Mouse (Mus musculus): ENCODE data around the gene Spem2.

DNA sequence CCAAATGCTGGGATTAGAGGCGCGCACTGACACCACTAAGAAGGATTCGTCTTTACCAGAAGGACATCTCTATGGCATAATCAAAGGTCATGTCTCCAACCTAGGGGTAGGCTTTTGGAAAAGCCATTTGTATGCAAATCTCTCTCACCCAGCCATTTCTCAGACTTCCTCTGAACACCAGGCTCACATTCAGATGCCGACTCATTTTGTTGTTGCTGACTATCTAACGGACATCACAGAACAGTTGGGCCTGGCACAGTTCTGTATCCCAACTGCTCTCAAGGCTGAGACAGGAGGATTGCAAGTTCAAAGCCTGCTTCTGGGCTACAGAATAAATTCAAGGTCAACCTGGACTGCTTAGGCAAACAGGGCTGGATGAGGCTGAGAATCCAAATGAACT, 31.0 kb downstream of the Spem2 start:
- no peak for TF ChIP-seq CTCF (IDR thresholded peaks at IDR 0.05; ENCODE audit: insufficient read depth, low read length)
- no peak for TF ChIP-seq POLR2A (IDR thresholded peaks at IDR 0.05; ENCODE audit: borderline replicate concordance, extremely low read depth, low read depth, low read length)

Data from lung, adult 2 months (tissue).